Mouse (Mus musculus) kidney, embryonic 15.5 days (tissue): ENCODE results near the gene Speer4d. TPM values are rescaled to one million over a fixed set of nuclear protein-coding genes. Genes with fewer than 3 reads are reported as not detected.
"Not testable (repeated sequence)": the region's sequence is repeated elsewhere in the genome, so short reads cannot be mapped to it uniquely, and the experiment has no call there.

Experiments used
- ATAC-seq: fragments of 200-750 bp; cut with Nextera tagmentation; replicated peaks from 2 replicates; pipeline ENCODE4 v1.8.0; 2017; ENCODE audit warnings: moderate TSS enrichment; ENCODE audit not compliant: low FRiP score
- H3K27ac ChIP-seq: fragments of 300-500 bp; sonication (generic); 2 replicates; pipeline ENCODE4 v1.5.1; 2015; ENCODE audit warnings: mild to moderate bottlenecking, inconsistent platforms
- H3K27me3 ChIP-seq: fragments of 300-500 bp; sonication (generic); 2 replicates; pipeline ENCODE4 v1.6.1; 2015; ENCODE audit warnings: inconsistent platforms
- H3K36me3 ChIP-seq: fragments of 300-500 bp; sonication (generic); 2 replicates; pipeline ENCODE4 v1.6.1; 2015; ENCODE audit warnings: inconsistent platforms
- H3K4me1 ChIP-seq: fragments of 300-500 bp; sonication (generic); 2 replicates; pipeline ENCODE4 v1.6.1; 2015; ENCODE audit warnings: inconsistent platforms
- H3K4me2 ChIP-seq: fragments of 300-500 bp; sonication (generic); 2 replicates; pipeline ENCODE4 v1.6.1; 2015; ENCODE audit warnings: moderate library complexity, mild to moderate bottlenecking, inconsistent platforms
- H3K4me3 ChIP-seq: fragments of 300-500 bp; sonication (generic); replicated peaks from 2 replicates; pipeline ENCODE4 v1.5.1; 2015; ENCODE audit warnings: mild to moderate bottlenecking, inconsistent platforms
- H3K9ac ChIP-seq: fragments of 300-500 bp; sonication (generic); 2 replicates; pipeline ENCODE4 v1.6.1; 2015; ENCODE audit warnings: mild to moderate bottlenecking, inconsistent platforms
- H3K9me3 ChIP-seq: fragments of 300-500 bp; sonication (generic); replicated peaks from 2 replicates; pipeline ENCODE4 v1.6.1; 2016; ENCODE audit warnings: inconsistent platforms
- WGBS: fragments of 180-500 bp; shearing (Covaris S2); methylation state at CpG from one replicate; pipeline ENCODE4 v1.1.7; 2015; ENCODE audit warnings: mixed read lengths; 5-methylcytosine and 5-hydroxymethylcytosine counted together
- polyA plus RNA-seq: library from polyadenylated mRNA; unstranded; fragments of >200 nt; fragmentation: Nextera tagmentation; extraction: Ambion mirVana; gene quantifications from 2 replicates; pipeline ENCODE4 v1.2.1, GENCODE M21; 2015

Gene Speer4d
- polyA plus RNA-seq, 1 experiment from 2014 or later: not detected

DNA sequence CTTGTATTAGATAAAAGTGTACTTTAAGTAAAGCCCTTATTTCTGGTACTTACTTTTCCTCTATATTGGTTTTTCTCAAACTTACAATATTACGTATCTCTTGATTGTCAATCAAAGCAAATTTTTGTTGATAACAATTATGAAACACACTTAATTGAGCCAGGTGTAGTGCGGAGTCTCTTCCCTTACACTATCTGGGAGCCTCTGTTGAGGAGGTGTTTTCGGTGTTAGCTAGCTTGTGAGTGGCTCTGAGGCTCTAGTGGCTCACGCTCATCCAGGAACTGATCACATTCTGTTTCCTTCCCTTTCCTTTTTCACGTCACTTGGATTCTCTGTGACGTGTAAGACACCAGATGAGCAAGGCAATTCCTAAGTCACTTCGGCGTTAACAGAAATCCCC is 15.3 kb upstream of the Speer4d start:
- H3K4me2 ChIP-seq, H3K4me3 ChIP-seq, H3K27ac ChIP-seq, H3K9ac ChIP-seq, H3K36me3 ChIP-seq, H3K27me3 ChIP-seq, H3K4me1 ChIP-seq, ATAC-seq: not testable (repeated sequence)
- WGBS: 77% methylated on average over 8 of the region's 8 CpGs
- peaks cover 15% of the 10 kb centered on the region for H3K9me3 ChIP-seq

GRCm38 (mm10) chr5:15606677-15607076 is 12.2 kb upstream of the Speer4d start:
- H3K9me3 ChIP-seq: peaks cover 15% of the 10 kb centered on the region
- peak; percentile 76 for ATAC-seq
- H3K4me1 ChIP-seq, H3K4me2 ChIP-seq, H3K36me3 ChIP-seq, H3K4me3 ChIP-seq, H3K9ac ChIP-seq, H3K27me3 ChIP-seq, H3K27ac ChIP-seq: not testable (repeated sequence)
- 62% methylated on average over 6 of the region's 6 CpGs for WGBS

- H3K4me3 ChIP-seq, ATAC-seq, H3K4me1 ChIP-seq, H3K4me2 ChIP-seq, H3K9me3 ChIP-seq, H3K36me3 ChIP-seq, H3K27me3 ChIP-seq, H3K9ac ChIP-seq, H3K27ac ChIP-seq: not testable (repeated sequence)
- WGBS: 5% methylated on average over 1 of the region's 1 CpGs
Measured at GRCm38 (mm10) chr5:15610695-15611094, 8.2 kb upstream of the Speer4d start.

DNA sequence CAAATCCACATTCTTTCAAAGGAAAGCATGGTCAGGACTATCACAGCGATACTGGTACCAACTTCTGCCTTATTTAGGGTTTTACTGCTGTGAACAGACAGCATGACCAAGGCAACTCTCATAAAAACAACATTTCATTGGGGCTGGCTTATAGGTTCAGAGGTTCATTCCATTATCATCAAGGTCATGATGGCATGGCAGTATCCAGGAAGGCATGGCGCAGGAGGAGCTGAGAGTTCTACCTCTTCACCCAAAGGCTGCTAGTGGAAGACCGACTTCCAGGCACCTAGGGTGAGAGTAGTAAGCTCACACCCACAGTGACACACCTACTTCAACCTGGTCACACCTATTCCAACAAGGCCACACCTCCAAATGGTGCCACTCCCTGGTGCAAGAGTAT is 2.7 kb upstream of the Speer4d start:
- H3K4me3 ChIP-seq, H3K27me3 ChIP-seq, H3K36me3 ChIP-seq, H3K9me3 ChIP-seq, ATAC-seq, H3K4me2 ChIP-seq, H3K27ac ChIP-seq, H3K9ac ChIP-seq, H3K4me1 ChIP-seq: not testable (repeated sequence)
- WGBS: 77% methylated on average over 3 of the region's 3 CpGs

DNA sequence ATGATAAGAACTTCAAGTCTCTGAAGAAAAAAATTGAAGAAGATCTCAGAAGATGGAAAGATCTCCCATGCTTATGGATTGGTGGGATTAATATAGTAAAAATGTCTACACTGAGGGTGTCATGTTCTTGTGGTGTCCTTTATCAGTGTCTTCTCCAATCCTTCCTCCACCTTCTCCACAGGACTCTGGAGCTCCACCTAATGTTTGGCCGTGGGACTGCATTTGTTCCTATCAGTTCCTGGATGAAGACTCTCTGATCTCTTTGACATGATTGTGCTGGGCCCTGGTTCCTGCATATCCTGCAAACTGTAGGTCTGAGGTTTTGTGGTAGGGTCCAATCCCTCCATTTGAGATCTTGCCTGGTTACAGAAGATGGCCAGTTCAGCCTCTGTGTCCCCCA is 9.3 kb downstream of the Speer4d start:
- WGBS: 21% methylated on average over 1 of the region's 1 CpGs
- not testable (repeated sequence) for ATAC-seq, H3K4me3 ChIP-seq

GRCm38 (mm10) chr5:15630068-15630467 is 11.2 kb downstream of the Speer4d start:
- not testable (repeated sequence) for H3K27me3 ChIP-seq, H3K9me3 ChIP-seq, ATAC-seq, H3K9ac ChIP-seq, H3K4me1 ChIP-seq, H3K36me3 ChIP-seq, H3K4me2 ChIP-seq, H3K4me3 ChIP-seq, H3K27ac ChIP-seq
- 36% methylated on average over 5 of the region's 5 CpGs for WGBS

More for the DNA sequence above, 9.3 kb downstream of the Speer4d start:
- not testable (repeated sequence) for H3K27me3 ChIP-seq, H3K9ac ChIP-seq, H3K9me3 ChIP-seq, H3K36me3 ChIP-seq, H3K4me1 ChIP-seq, H3K27ac ChIP-seq, H3K4me2 ChIP-seq

DNA sequence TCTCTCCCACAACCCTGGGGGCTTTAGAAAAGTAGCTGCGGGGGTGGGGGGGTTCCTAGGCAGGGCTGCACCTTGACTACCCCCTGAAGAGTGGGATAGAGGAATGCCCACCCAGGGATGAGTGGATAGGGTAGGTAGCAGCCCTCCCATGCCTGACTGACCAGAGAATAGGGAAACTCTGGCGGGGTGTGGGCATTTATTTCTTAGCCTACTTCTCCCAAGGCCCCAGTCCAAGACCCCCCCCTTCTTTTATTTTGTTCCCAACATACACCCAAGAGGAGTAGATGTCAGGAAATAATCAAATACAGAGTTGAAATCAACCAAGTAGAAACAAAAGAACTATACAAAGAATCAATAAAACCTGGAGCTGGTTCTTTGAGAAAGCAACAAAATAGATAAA is 18.8 kb downstream of the Speer4d start:
- H3K4me3 ChIP-seq, H3K4me1 ChIP-seq, H3K36me3 ChIP-seq, H3K27me3 ChIP-seq, H3K4me2 ChIP-seq, H3K9ac ChIP-seq, H3K27ac ChIP-seq: not testable (repeated sequence)
- ATAC-seq: peak; percentile 77; the same call in 1 of the 2 replicates
- 68% methylated on average over 2 of the region's 2 CpGs for WGBS
- H3K9me3 ChIP-seq: peaks cover 14% of the 10 kb centered on the region

GRCm38 (mm10) chr5:15645707-15646106 is 26.8 kb downstream of the Speer4d start:
- H3K36me3 ChIP-seq, H3K4me1 ChIP-seq, ATAC-seq, H3K27ac ChIP-seq, H3K4me2 ChIP-seq, H3K9me3 ChIP-seq, H3K27me3 ChIP-seq, H3K4me3 ChIP-seq, H3K9ac ChIP-seq: not testable (repeated sequence)
- WGBS: 29% methylated on average over 6 of the region's 6 CpGs

GRCm38 (mm10) chr5:15652334-15652733 is 33.5 kb downstream of the Speer4d start:
- not testable (repeated sequence) for H3K36me3 ChIP-seq, H3K4me3 ChIP-seq, H3K9ac ChIP-seq, H3K4me2 ChIP-seq, ATAC-seq, H3K27ac ChIP-seq, H3K4me1 ChIP-seq, H3K9me3 ChIP-seq, H3K27me3 ChIP-seq
- 71% methylated on average over 2 of the region's 2 CpGs for WGBS

- H3K27ac ChIP-seq, H3K9me3 ChIP-seq, H3K4me1 ChIP-seq, H3K9ac ChIP-seq, H3K27me3 ChIP-seq, H3K4me3 ChIP-seq, ATAC-seq, H3K4me2 ChIP-seq, H3K36me3 ChIP-seq: not testable (repeated sequence)
- 77% methylated on average over 1 of the region's 1 CpGs for WGBS
Measured at GRCm38 (mm10) chr5:15656959-15657358, 38.1 kb downstream of the Speer4d start, which contains the start of gene 4930572O03Rik. TSS of gene 4930572O03Rik (minus strand) at chr5:15657059.

DNA sequence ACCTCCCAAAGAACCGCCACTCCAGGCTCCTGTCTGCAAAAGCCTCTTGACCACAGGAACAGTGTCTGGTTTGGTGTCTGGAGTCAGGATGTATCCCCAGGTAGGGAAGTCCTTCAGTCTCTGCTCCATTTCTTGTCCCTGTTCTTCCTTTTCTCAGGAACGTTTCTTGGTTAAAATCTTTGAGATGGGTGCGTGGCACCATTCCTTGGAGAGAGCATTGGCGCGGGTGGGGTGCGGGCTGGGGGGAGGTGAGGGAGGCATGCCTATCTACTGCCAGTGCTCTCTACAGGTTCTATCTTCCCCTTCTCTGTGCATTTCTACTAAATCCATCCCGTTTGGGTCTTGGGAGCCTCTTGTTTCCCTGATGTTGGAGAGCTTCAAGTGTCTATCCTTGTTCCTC is 45.0 kb downstream of the Speer4d start:
- ATAC-seq, H3K9ac ChIP-seq, H3K4me3 ChIP-seq, H3K36me3 ChIP-seq, H3K4me1 ChIP-seq, H3K9me3 ChIP-seq, H3K27ac ChIP-seq, H3K4me2 ChIP-seq, H3K27me3 ChIP-seq: not testable (repeated sequence)
- WGBS: 75% methylated on average over 7 of the region's 7 CpGs

DNA sequence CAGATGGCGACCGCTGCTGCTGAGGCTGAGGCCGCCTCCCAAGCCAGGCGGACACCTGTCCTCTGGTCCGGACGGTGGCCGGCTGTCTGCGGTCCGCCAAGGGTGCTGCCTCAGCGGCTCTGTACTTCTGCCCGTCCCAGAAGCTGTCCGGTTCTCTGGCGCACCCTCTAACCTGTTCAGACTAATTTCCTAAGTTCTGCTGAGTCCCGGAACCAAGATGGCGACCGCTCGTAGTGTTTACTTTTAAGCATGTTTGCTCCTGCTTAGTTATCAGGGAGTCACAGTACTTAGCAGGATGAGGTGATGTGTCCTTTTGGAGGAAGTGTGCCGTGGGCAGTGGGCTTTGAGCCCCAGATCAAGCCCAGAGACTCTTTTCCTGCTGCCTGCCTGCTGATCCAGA is 51.9 kb downstream of the Speer4d start:
- ATAC-seq: 0 out of 2 replicates have a peak, but pooled peaks have one; percentile 43
- 89% methylated on average over 18 of the region's 18 CpGs for WGBS
- not testable (repeated sequence) for H3K9ac ChIP-seq, H3K4me2 ChIP-seq, H3K4me3 ChIP-seq, H3K9me3 ChIP-seq, H3K36me3 ChIP-seq, H3K4me1 ChIP-seq, H3K27me3 ChIP-seq, H3K27ac ChIP-seq
